Comparison of ENCODE assay signal across 24 mouse cellular contexts in the genomic region with DNA sequence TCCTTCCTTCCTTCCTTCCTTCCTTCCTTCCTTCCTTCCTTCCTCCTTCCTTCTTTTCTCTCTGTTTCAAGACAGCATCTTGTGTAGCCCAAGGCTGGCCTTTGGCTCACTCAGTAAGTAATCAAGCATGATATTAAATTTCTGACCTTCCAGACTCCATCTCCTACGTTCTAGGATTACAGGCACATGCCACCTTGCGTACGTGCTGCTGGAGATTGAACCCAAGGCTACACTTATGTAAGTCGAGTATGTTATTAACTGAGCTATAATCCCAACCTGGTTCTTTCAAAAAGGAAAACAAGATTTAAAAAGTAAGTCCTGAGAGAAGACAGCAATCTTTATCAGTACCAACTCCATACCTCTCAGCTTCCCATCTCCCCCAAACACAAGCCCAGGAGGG.
DNase-seq lines count a peak whose midpoint lies in the region; ATAC-seq and TF ChIP-seq lines count a peak whose summit lies in the region.
"Had no signal": no experiment of that assay in that cellular context is flagged by ENCODE, and none has a peak within 500 bp of the region (broad histone marks: within the 10 kb centered on the region; RNA-seq: fewer than 3 reads in every experiment).

No protein-coding gene starts in this region.

- no peaks in the 10 kb centered on the region for H3K36me3 ChIP-seq in thymus, adult 2 months (ENCODE audit: control insufficient read depth, insufficient read depth, low read length)
- H3K36me3 ChIP-seq in kidney, postnatal 0 days (ENCODE audit: insufficient read depth, low read length): no peaks in the 10 kb centered on the region
- no peaks in the 10 kb centered on the region for H3K36me3 ChIP-seq in liver, postnatal 0 days (replicated peaks; ENCODE audit: insufficient read depth, low read length)
- H3K36me3 ChIP-seq in hindbrain, embryonic 14.5 days (replicated peaks; ENCODE audit: control insufficient read depth, insufficient read depth): no peaks in the 10 kb centered on the region
- H3K36me3 ChIP-seq: forebrain, embryonic 15.5 days; G1E; hindbrain, embryonic 13.5 days; liver, embryonic 13.5 days; midbrain, embryonic 13.5 days had no signal

- WGBS in thymus, adult 2 months: 91% methylated on average over 4 of the region's 4 CpGs
- 47% methylated on average over 4 of the region's 4 CpGs for whole genome bisulfite sequencing in kidney, postnatal 0 days
- WGBS in liver, postnatal 0 days (ENCODE audit: insufficient replicate concordance): 76% methylated on average over 4 of the region's 4 CpGs
- WGBS in hindbrain, embryonic 14.5 days: 74% methylated on average over 4 of the region's 4 CpGs

- no peak overlapping the region for H3K4me3 ChIP-seq in thymus, adult 2 months (ENCODE audit: control insufficient read depth, insufficient read depth, low read length)
- H3K4me3 ChIP-seq in kidney, postnatal 0 days (replicated peaks; ENCODE audit: low read depth, low read length): no peak overlapping the region
- no peak overlapping the region for H3K4me3 ChIP-seq in liver, postnatal 0 days (ENCODE audit: low read depth, low read length)
- H3K4me3 ChIP-seq in hindbrain, embryonic 14.5 days (replicated peaks; ENCODE audit: low read length): no peak overlapping the region
- H3K4me3 ChIP-seq: forebrain, embryonic 15.5 days; hindbrain, embryonic 13.5 days; layer of hippocampus, adult 2 months; liver, embryonic 13.5 days; megakaryocyte, embryonic 14.5 days; midbrain, embryonic 13.5 days had no signal

- DNase-seq in kidney, adult 11 months: peak; percentile 78
- no peak for DNase-seq in kidney, postnatal 4 days
- no peak for DNase-seq in thymus, adult 2 months
- DNase-seq in thymus, postnatal 36 days: no peak
- DNase-seq in kidney, postnatal 0 days (ENCODE audit: low spot score): no peak
- DNase-seq in liver, postnatal 0 days: no peak
- DNase-seq in hindbrain, embryonic 14.5 days (ENCODE audit: low spot score): no peak
- DNase-seq: B cell, adult 2 months; cerebellum, adult 11 months; cerebellum, adult 9-11 months; gastrocnemius, postnatal 10 days; heart, adult 18-20 months; heart, postnatal 36 days; liver, embryonic 13.5 days; lung, embryonic 14.5 days; spleen, adult 18-20 months had no signal

- ATAC-seq in kidney, postnatal 0 days (replicated peaks; ENCODE audit: low FRiP score, low read depth): no peak
- no peak for ATAC-seq in liver, postnatal 0 days
- ATAC-seq in hindbrain, embryonic 14.5 days (ENCODE audit: low FRiP score): no peak
- ATAC-seq: forebrain, embryonic 15.5 days; midbrain, embryonic 13.5 days; Patski had no signal

- no peak for TF ChIP-seq EP300 in liver, postnatal 0 days (IDR thresholded peaks at IDR 0.05; ENCODE audit: low read depth)

- H3K4me1 ChIP-seq in thymus, adult 2 months (replicated peaks; ENCODE audit: control insufficient read depth, insufficient read depth, low read length): peaks cover 44% of the 10 kb centered on the region
- no peaks in the 10 kb centered on the region for H3K4me1 ChIP-seq in kidney, postnatal 0 days (replicated peaks; ENCODE audit: insufficient read depth, low read length)
- H3K4me1 ChIP-seq in liver, postnatal 0 days (ENCODE audit: insufficient read depth): peaks cover 3% of the 10 kb centered on the region
- H3K4me1 ChIP-seq in hindbrain, embryonic 14.5 days (replicated peaks; ENCODE audit: control insufficient read depth, insufficient read depth, low read length): peaks cover 10% of the 10 kb centered on the region; the same call in 1 of the 2 replicates

- H3K9me3 ChIP-seq in kidney, postnatal 0 days (replicated peaks; ENCODE audit: low read length): no peaks in the 10 kb centered on the region
- H3K9me3 ChIP-seq in liver, postnatal 0 days (ENCODE audit: low read length): no peaks in the 10 kb centered on the region
- no peaks in the 10 kb centered on the region for H3K9me3 ChIP-seq in hindbrain, embryonic 14.5 days (ENCODE audit: control insufficient read depth, low read length)
- H3K9me3 ChIP-seq: forebrain, embryonic 15.5 days; G1E; hindbrain, embryonic 13.5 days; liver, embryonic 13.5 days; megakaryocyte, embryonic 14.5 days; midbrain, embryonic 13.5 days had no signal

- TF ChIP-seq CTCF in thymus, adult 2 months (IDR thresholded peaks at IDR 0.05; ENCODE audit: borderline replicate concordance, control insufficient read depth, extremely low read depth, insufficient read depth, low read length, poor library complexity): no peak
- no peak for TF ChIP-seq CTCF in kidney, postnatal 0 days (IDR thresholded peaks at IDR 0.05; ENCODE audit: low read depth)
- no peak for TF ChIP-seq CTCF in liver, postnatal 0 days (IDR thresholded peaks at IDR 0.05; ENCODE audit: low read depth)

- H3K27me3 ChIP-seq in thymus, adult 2 months (ENCODE audit: control insufficient read depth, insufficient read depth, low read length): no peaks in the 10 kb centered on the region
- H3K27me3 ChIP-seq in kidney, postnatal 0 days (ENCODE audit: insufficient read depth, low read length): no peaks in the 10 kb centered on the region
- H3K27me3 ChIP-seq in liver, postnatal 0 days (ENCODE audit: insufficient read depth, low read length): no peaks in the 10 kb centered on the region
- no peaks in the 10 kb centered on the region for H3K27me3 ChIP-seq in hindbrain, embryonic 14.5 days (ENCODE audit: control insufficient read depth, insufficient read depth, low read length)
- H3K27me3 ChIP-seq: CH12.LX; forebrain, embryonic 15.5 days; hindbrain, embryonic 13.5 days; Patski had no signal

- H3K27ac ChIP-seq in thymus, adult 2 months (ENCODE audit: control insufficient read depth, insufficient read depth, low read length): peak overlapping the region; percentile 57
- peak overlapping the region; percentile 73 for H3K27ac ChIP-seq in kidney, postnatal 0 days
- no peak overlapping the region for H3K27ac ChIP-seq in liver, postnatal 0 days (ENCODE audit: low read depth)
- no peak overlapping the region for H3K27ac ChIP-seq in hindbrain, embryonic 14.5 days
- H3K27ac ChIP-seq: forebrain, embryonic 15.5 days; hindbrain, embryonic 13.5 days; layer of hippocampus, adult 2 months; liver, embryonic 13.5 days; midbrain, embryonic 13.5 days had no signal

- no peak overlapping the region for H3K9ac ChIP-seq in kidney, postnatal 0 days (ENCODE audit: low read depth, low read length)
- H3K9ac ChIP-seq in liver, postnatal 0 days (replicated peaks): no peak overlapping the region
- no peak overlapping the region for H3K9ac ChIP-seq in hindbrain, embryonic 14.5 days
- H3K9ac ChIP-seq: forebrain, embryonic 15.5 days; hindbrain, embryonic 13.5 days; liver, embryonic 13.5 days; midbrain, embryonic 13.5 days had no signal

- no peak for TF ChIP-seq POLR2A in thymus, adult 2 months (IDR thresholded peaks at IDR 0.05; ENCODE audit: control insufficient read depth, extremely low read depth, insufficient read depth, low read length, poor library complexity)

- no peak overlapping the region for H3K4me2 ChIP-seq in kidney, postnatal 0 days (ENCODE audit: low read length)
- H3K4me2 ChIP-seq in liver, postnatal 0 days (ENCODE audit: low read depth, low read length): no peak overlapping the region
- H3K4me2 ChIP-seq in hindbrain, embryonic 14.5 days (replicated peaks): no peak overlapping the region
- H3K4me2 ChIP-seq: forebrain, embryonic 15.5 days; hindbrain, embryonic 13.5 days; liver, embryonic 13.5 days; lung, embryonic 14.5 days; midbrain, embryonic 13.5 days had no signal

Comparison
In these comparisons a context has a peak if more than half of its experiments do, and no peak if none do; other contexts are left out.
1. H3K27ac ChIP-seq: peak in thymus, adult 2 months (single experiment) and kidney, postnatal 0 days (single experiment); none in liver, postnatal 0 days (single experiment) and hindbrain, embryonic 14.5 days (single experiment).